Mouse (Mus musculus) C2C12 (cell line): Measurements from ENCODE around the gene Ost4.

Source experiments
- CEBPB ChIP-seq: IDR thresholded peaks from one replicate; pipeline ENCODE4 v1.6.1; 2011; ENCODE audit warnings: low read depth, mild to moderate bottlenecking, control low read depth, moderate library complexity
- CTCF ChIP-seq: IDR thresholded peaks from one replicate; pipeline ENCODE4 v1.5.1; 2011; ENCODE audit not compliant: control insufficient read depth, insufficient read depth, insufficient read length
- FOSL1 ChIP-seq: IDR thresholded peaks from one replicate; pipeline ENCODE4 v1.8.0; 2011; ENCODE audit warnings: mild to moderate bottlenecking, low read length; ENCODE audit not compliant: poor library complexity, insufficient read depth, severe bottlenecking
- MAX ChIP-seq: IDR thresholded peaks from one replicate; pipeline ENCODE4 v1.6.1; 2011; ENCODE audit warnings: mild to moderate bottlenecking, control low read depth

DNA sequence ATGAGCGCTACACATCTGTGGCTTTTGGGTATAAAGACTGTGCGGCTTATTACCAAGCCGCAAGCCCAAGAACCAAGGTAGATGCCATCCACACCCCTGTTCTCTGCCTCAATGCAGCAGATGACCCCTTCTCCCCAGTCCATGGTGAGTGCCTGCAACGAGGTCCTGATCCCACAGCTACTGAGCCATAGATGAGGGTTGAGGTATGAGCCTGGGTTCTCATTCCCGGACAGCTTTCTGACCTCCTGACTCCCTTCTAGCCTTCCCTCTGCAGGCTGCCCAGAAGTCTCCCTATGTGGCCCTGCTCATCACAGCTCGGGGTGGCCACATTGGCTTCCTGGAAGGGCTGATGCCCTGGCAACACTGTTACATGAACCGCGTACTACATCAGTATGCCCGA is 47.0 kb upstream of the Ost4 start:
- TF ChIP-seq CTCF (no peak), CEBPB (no peak), MAX (no peak), FOSL1 (no peak)
